Mouse (Mus musculus) lung, adult 18-20 months (tissue): ENCODE measurements around the gene Olfr988.
"Not testable (repeated sequence)": the region's sequence is repeated elsewhere in the genome, so short reads cannot be mapped to it uniquely, and the experiment has no call there.

Experiments
- DNase-seq, 2 experiments: peaks; one replicate each; pipeline ENCODE4 v3.0.0; 2022; ENCODE audit warnings: mixed read lengths in 2 of 2

The Olfr988 gene

GRCm38 (mm10) chr2:85363127-85363526 is at the start of gene Olfr988:
TSS of gene Olfr988 (minus strand) at chr2:85363227.
- not testable (repeated sequence) for DNase-seq

- DNase-seq = no peak
These were observed 46.3 kb upstream of the Olfr988 start, which contains the start of gene Olfr992 for GRCm38 (mm10) chr2:85409369-85409768. TSS of gene Olfr992 (minus strand) at chr2:85409469.

DNA sequence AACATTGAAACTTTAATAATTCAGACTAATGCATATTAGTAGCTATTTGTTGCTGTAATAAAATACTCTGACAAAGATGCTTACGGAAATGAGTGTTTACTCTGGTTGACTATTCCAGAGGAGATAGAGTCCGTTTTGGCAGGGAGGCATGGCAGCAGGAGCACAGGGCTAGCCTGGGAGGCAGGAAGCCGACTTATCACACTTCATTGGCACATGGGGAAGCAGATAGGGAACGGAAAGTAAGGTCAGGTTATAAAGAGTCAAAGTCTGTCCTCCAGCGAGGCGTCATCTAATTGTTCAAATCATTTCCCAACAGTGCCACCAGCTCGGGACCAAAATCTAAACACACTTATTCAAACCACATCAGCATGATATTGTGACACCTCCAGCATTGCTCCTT is 23.1 kb downstream of the Olfr988 start:
- DNase-seq = peak in 1 of 2 experiments; percentile 2

- DNase-seq = not testable (repeated sequence)
These were observed 23.8 kb downstream of the Olfr988 start, which contains the start of gene Olfr987 for GRCm38 (mm10) chr2:85339215-85339614. TSS of gene Olfr987 (minus strand) at chr2:85339315.

DNA sequence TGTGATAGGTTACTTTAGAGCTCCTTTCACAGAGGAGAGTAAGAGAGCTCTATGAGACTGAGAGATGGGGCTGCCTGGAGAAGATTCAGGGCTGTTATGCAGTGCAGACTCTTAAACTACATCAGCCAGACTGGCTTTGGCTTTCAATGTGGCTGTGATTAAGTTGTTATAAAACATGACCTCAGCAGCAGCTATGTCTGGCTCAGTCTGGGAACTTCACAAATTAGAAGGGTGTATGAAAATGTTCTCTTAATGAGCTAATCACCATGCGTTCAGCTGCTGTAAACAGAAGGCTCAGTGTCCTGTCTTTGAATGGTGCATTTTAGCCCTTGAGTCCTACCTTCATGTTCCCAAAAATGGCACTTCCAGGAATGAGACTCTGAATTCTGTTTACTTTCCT is 43.9 kb downstream of the Olfr988 start:
- no peak for DNase-seq
